In genomic region chr15:5506848-5507544, GRCm38 (mm10) we compare ENCODE assay signal across 13 mouse cellular contexts.
"Had no signal": no experiment of that assay in that cellular context is flagged by ENCODE, and none has a peak within 500 bp of the region (broad histone marks: within the 10 kb centered on the region; RNA-seq: fewer than 3 reads in every experiment).

No protein-coding gene starts in this region.

- H3K27ac ChIP-seq: macrophage; midbrain, embryonic 12.5 days; midbrain, embryonic 15.5 days; neural tube, embryonic 12.5 days had no signal

- ATAC-seq: midbrain, embryonic 15.5 days had no signal

- H3K9me3 ChIP-seq: megakaryocyte, embryonic 14.5 days; midbrain, embryonic 12.5 days; midbrain, embryonic 15.5 days; neural tube, embryonic 12.5 days had no signal

- H3K36me3 ChIP-seq: midbrain, embryonic 12.5 days; midbrain, embryonic 15.5 days; neural tube, embryonic 12.5 days had no signal

- H3K27me3 ChIP-seq: megakaryocyte, embryonic 14.5 days; midbrain, embryonic 12.5 days; midbrain, embryonic 15.5 days; neural tube, embryonic 12.5 days had no signal

- H3K4me3 ChIP-seq: megakaryocyte, embryonic 14.5 days; midbrain, embryonic 12.5 days; midbrain, embryonic 15.5 days; neural tube, embryonic 12.5 days had no signal

- H3K4me2 ChIP-seq: lung, embryonic 14.5 days; midbrain, embryonic 12.5 days; midbrain, embryonic 15.5 days; neural tube, embryonic 12.5 days had no signal

- H3K9ac ChIP-seq: lung, embryonic 14.5 days; midbrain, embryonic 12.5 days; midbrain, embryonic 15.5 days; neural tube, embryonic 12.5 days had no signal

- H3K4me1 ChIP-seq: midbrain, embryonic 12.5 days; midbrain, embryonic 15.5 days; neural tube, embryonic 12.5 days had no signal

- DNase-seq: lung, adult 18-20 months; lung, embryonic 14.5 days; lung, postnatal 10 days; right cerebral cortex, postnatal 14 days; spleen, adult 18-20 months; thymus, adult 18-20 months; thymus, postnatal 14 days; thymus, postnatal 36 days had no signal
